Mouse (Mus musculus): Measurements from ENCODE around the gene Nedd4. TPM values are rescaled to one million over a fixed set of nuclear protein-coding genes. Genes with fewer than 3 reads are reported as not detected.
A peak's percentile ranks its signal among the peaks of the same experiment; 100 is the strongest.
"Not testable (repeated sequence)": the region's sequence is repeated elsewhere in the genome, so short reads cannot be mapped to it uniquely, and the experiment has no call there.

Gene Nedd4
- total RNA-seq (2014; fragmentation: Nextera tagmentation) (212 and 300 TPM in 2 replicates), total RNA-seq (2017) (341 and 350 TPM in 2 replicates)

- peak; percentile 66 for ATAC-seq (replicated peaks; ENCODE audit: low FRiP score, low TSS enrichment, poor library complexity, severe bottlenecking)
These were observed at the start of gene Nedd4 for GRCm38 (mm10) chr9:72661895-72662661. TSS of gene Nedd4 (plus strand) at chr9:72662346.

GRCm38 (mm10) chr9:72613884-72614283 lies 48.3 kb upstream of the Nedd4 start:
- ATAC-seq (replicated peaks; ENCODE audit: low FRiP score, low TSS enrichment, poor library complexity, severe bottlenecking), result no peak

GRCm38 (mm10) chr9:72614786-72615480 lies 47.2 kb upstream of the Nedd4 start:
- ATAC-seq (replicated peaks; ENCODE audit: low FRiP score, low TSS enrichment, poor library complexity, severe bottlenecking), result no peak

- no peak for ATAC-seq (replicated peaks; ENCODE audit: low FRiP score, low TSS enrichment, poor library complexity, severe bottlenecking)
These were observed 44.1 kb upstream of the Nedd4 start for GRCm38 (mm10) chr9:72618037-72618436.

- ATAC-seq (replicated peaks; ENCODE audit: low FRiP score, low TSS enrichment, poor library complexity, severe bottlenecking), result no peak
These were observed 38.5 kb upstream of the Nedd4 start for GRCm38 (mm10) chr9:72623605-72624004.

DNA sequence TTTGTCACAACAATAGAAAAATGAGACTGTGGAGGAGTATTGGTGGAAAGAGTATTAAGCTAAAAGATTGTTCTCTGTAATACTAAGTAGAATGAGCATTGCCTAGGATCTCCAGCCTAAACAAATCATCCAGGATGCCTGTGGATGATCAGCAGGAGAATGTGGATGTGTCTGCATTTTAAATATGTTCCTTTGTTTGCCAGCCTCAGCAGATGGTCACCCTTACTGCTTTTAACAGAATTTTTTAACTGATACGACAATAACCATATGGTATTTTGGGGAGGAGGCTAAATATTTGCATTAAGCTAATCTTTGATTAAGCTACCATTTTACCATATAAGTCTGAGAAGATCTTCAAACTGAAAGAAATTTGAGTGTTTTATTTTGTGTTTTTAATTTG lies 34.5 kb upstream of the Nedd4 start:
- no peak for ATAC-seq (replicated peaks; ENCODE audit: low FRiP score, low TSS enrichment, poor library complexity, severe bottlenecking)

DNA sequence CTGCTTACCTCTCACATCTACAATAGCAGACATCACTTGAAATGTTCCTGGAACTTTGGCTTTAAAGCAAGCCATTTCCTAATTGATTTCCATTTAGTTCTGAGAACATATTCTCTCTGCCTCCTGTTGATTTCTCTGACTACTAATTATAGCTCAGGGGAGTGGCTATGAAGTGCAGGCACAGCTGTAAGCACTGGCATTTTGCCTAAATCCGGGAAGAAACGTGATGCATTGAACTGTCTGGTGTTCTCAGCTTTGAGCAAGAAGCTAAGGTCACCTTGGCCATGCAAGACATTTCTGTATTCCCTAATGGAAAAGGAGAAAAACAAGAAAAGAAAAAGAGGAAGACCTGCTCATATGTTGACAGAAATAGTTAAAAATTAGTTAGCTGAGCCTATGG lies 33.6 kb upstream of the Nedd4 start:
- ATAC-seq (replicated peaks; ENCODE audit: low FRiP score, low TSS enrichment, poor library complexity, severe bottlenecking), result 0 out of 2 replicates have a peak, but pooled peaks have one; percentile 47

- ATAC-seq (replicated peaks; ENCODE audit: low FRiP score, low TSS enrichment, poor library complexity, severe bottlenecking), result no peak
These were observed 29.9 kb upstream of the Nedd4 start for GRCm38 (mm10) chr9:72632198-72632597.

DNA sequence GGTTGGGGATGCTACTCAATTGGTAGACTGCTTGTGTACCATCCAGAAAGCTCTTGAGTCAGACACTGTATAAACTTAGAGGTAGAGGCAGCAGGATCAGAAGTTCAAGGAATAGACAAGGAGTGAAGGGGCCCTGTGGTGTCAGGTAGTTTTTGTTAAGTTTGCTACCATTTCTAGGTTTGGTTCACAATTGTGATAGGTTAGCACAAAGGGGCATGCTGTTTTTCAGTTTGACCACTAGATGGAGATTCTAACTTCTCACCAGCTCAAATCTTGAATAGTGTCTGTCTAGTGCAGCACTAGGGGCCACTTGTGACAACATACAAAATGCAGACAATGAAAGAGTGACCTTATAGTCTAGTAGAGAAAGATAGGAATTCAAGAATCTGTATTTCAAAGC lies 27.0 kb upstream of the Nedd4 start:
- peak; percentile 56 for ATAC-seq (replicated peaks; ENCODE audit: low FRiP score, low TSS enrichment, poor library complexity, severe bottlenecking)

DNA sequence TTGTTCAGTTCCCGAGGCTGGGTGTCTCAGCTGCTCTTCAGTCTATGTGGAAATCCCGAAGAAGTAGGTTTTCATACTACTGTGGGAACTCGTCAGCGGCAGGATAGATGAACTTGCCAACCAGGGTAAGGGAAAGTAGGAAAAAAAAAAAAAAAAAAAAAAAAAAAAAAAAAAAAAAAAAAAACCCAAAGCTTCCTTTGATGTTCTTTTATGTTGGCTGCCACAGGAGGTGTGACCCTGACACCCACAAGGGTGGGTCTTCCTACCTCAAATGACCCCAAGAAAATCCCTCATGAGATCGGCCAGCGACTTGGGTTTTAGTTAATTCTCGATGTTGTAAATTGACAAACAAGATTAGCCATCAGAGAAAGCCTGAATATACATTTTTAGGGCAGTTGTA lies 25.6 kb upstream of the Nedd4 start:
- ATAC-seq (replicated peaks; ENCODE audit: low FRiP score, low TSS enrichment, poor library complexity, severe bottlenecking), result no peak

DNA sequence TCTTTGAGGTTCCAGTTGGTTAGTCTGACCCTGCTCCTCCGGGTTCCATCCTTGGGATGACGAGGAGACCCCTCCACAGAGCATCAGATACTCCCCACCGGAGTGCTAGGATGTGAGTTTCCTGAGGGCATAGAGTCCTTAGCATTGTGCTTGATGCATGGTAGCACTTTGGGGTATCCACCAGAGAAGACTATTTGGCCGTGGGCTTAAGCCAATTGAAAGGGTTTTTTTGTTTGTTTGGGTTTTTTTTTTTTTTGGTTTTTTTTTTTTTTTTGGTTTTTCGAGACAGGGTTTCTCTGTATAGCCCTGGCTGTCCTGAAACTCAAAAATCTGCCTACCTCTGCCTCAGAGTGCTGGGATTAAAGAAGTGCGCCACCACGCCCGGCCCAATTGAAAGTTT lies 24.9 kb upstream of the Nedd4 start:
- no peak for ATAC-seq (replicated peaks; ENCODE audit: low FRiP score, low TSS enrichment, poor library complexity, severe bottlenecking)

DNA sequence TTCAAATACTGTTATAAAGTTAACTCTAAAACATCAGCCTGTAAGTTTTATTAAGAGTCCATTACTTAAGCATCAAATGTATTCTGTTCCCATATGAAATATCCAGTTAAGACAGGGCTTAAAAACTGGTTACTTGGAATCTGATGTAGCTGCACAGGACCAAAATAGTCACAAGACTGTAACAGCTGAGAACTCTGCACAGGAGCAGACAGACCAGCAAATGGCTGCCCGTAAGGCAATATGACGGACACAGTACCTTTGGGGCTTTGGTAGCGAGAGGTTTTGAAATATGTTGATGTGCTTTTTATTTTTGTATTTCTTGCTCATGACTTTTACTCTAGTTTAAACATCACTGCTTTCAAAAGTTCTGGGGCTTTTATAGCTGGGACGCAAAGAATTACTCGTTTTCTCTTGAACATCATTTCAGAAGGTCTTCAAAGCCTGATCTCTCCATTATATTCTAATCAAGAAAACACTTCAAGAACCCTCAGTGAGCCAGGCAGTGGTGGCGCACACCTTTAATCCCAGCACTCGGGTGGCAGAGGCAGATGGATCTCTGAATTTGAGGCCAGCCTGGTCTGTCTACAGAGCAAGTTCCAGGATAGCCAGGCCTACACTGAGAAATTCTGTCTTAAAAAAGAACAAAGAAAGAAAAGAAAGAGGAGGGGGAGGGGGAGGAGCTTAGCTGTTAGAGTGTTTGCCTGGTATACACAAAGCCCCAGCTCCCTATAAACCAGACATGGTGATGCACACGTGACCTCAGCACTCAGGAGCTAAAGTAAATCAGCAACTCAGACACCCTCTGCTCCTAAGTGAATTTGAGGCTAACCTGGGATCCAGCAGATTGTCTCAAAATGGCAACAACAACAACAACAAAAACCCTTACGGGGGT lies 22.9 kb upstream of the Nedd4 start:
- ATAC-seq (replicated peaks; ENCODE audit: low FRiP score, low TSS enrichment, poor library complexity, severe bottlenecking), result peak; percentile 48

DNA sequence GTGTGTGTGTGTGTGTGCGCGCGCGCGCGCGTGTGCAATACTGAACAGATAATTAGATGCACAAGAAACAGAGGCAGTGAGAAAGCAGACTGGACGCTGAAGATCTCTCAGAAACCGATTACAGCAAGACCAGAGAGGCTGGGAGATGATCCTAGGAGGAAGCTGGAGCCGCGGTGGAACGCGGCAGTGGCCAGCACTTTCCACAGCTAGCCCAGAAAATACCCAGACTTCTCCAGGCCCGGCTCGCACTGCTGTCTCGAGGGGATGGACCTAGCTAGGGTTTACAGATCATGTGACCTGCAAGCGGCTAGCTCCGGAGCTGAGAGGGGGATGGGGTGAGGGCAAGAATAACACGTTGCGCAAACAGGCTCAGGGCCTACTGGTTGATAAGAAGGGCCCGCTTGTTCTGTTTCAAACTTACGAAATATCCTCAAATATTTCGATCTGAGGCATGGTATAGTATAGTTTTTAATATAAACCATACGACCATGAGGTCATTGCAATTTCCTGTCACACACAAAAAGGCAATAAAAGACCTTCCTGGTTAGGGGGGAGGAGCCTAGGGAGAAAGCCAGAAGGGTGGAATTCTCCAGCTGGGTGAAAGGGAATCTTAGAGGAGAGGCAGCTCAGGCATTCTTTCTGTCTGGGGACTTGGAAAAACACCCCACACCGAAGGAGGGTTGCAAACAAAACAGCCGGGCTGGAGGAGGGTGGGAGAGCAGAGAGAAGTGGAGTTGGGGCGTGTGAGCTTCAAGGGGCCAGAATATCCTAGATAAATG lies 22.1 kb upstream of the Nedd4 start:
- ATAC-seq (replicated peaks; ENCODE audit: low FRiP score, low TSS enrichment, poor library complexity, severe bottlenecking), result peak; percentile 95

DNA sequence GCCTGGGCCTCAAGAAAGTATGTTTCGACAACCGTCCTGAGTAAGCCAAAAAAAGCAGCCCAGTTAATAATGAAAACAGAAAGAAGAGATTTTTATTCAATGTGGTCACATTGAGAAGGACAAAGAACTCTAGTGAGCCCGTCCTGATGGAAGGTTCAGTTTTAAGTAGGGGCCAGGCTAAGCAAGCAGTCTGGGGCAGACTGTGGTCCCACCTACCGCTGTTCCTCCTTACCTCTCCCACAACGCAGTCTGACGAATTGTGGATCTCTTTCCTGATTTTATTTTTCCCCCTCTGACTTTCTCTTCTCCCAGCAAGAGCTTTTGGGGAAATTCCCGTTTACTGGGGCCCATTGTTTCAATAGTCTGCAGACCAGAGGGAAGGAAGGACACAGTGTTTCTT lies 21.5 kb upstream of the Nedd4 start:
- ATAC-seq (replicated peaks; ENCODE audit: low FRiP score, low TSS enrichment, poor library complexity, severe bottlenecking), result no peak

GRCm38 (mm10) chr9:72641093-72641680 lies 21.0 kb upstream of the Nedd4 start:
- no peak for ATAC-seq (replicated peaks; ENCODE audit: low FRiP score, low TSS enrichment, poor library complexity, severe bottlenecking)

DNA sequence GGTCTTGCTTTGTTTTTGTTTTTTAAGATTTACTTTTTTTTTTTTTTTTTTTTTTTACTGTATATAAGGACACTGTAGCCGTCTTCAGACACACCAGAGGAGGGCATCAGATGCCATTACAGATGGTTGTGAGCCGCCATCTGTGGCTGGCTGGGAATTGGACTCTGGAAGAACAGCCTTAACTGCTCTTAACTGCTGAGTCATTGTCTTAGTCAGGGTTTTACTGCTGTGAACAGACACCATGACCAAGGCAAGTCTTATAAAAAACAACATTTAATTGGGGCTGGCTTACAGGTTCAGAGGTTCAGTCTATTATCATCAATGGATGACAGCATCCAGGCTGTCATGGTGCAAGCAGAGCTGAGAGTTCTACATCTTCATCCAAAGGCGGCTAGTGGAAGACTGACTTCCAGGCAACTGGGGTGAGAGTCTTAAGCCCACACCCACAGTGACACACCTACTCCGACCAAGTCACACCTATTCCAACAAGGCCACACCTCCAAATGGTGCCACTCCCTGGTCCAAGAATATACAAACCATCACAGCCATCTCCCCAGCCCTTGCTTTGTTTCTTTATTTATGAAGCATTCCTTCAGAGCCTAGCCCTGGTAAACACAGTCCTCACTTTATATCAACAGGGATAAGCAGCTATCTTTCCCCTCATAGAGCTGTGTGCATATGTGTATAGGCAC lies 19.2 kb upstream of the Nedd4 start:
- not testable (repeated sequence) for ATAC-seq (replicated peaks; ENCODE audit: low FRiP score, low TSS enrichment, poor library complexity, severe bottlenecking)

GRCm38 (mm10) chr9:72643651-72644417 lies 18.3 kb upstream of the Nedd4 start:
- ATAC-seq (replicated peaks; ENCODE audit: low FRiP score, low TSS enrichment, poor library complexity, severe bottlenecking), result no peak

Measured in megakaryocyte-erythroid progenitor cell, adult 5-6 weeks (primary cell).